8 mouse cellular contexts compared by ENCODE assay signal in the genomic region with DNA sequence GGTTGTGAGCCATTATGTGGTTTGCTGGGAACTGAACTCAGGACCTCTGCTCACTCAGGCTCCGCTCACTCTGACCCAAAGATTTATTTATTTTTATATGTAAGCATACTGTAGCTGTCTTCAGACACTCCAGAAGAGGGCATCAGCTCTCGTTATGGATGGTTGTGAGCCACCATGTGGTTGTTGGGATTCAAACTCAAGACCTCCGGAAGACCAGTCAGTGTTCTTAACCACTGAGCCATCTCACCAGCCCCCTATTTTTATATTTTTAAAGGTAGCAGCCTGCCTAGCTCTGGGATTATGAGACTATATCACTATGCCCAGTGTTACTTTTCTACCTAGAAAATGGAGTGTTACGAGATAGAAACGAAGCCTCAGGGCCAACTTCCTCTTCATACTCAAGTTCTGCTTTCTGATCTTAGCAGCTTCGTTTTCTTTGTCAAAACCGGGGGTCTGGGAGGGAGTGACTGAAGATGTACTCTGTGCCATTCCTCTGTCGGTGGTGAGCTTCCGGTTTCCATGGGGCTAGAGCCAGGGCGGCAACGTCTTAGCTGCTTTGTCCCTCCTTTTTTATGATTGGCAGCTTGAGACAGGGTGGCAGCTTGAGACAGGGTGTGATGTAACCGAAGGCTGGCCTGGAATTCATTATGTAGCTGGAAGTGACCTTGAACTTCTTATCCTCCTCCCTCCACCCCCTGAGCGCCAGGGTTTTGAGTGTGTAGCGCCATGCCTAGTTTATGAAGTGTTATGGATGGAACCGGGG. TPM values are rescaled to one million over a fixed set of nuclear protein-coding genes. Genes with fewer than 3 reads are reported as not detected.
DNase-seq lines count a peak whose midpoint lies in the region; ATAC-seq and TF ChIP-seq lines count a peak whose summit lies in the region.

No protein-coding gene starts in this region.

- peak; percentile 32 for TF ChIP-seq CTCF in layer of hippocampus, adult 2 months (conservative IDR thresholded peaks at IDR 0.05)
- no peak for TF ChIP-seq CTCF in brain, embryonic 14.5 days (IDR thresholded peaks at IDR 0.05; ENCODE audit: borderline replicate concordance, extremely low read depth, insufficient read depth, insufficient read length)
- peak; percentile 22; the same call in 1 of the 2 replicates for TF ChIP-seq CTCF in stomach, postnatal 0 days (IDR thresholded peaks at IDR 0.05; ENCODE audit: low read depth)

- H3K27ac ChIP-seq in layer of hippocampus, adult 2 months: no peak overlapping the region
- peak overlapping the region; percentile 78 for H3K27ac ChIP-seq in lung, embryonic 16.5 days (ENCODE audit: low read length)
- H3K27ac ChIP-seq in stomach, postnatal 0 days (replicated peaks): no peak overlapping the region

- DNase-seq in layer of hippocampus, adult 2 months (ENCODE audit: low spot score in 2 of 2): no peak
- no peak for DNase-seq in layer of hippocampus, postnatal 14 days (ENCODE audit: low spot score in 2 of 2)
- peak; percentile 30 for DNase-seq in brain, embryonic 14.5 days (ENCODE audit: low read depth)
- no peak for DNase-seq in stomach, postnatal 0 days (ENCODE audit: low spot score)
- no peak for DNase-seq in kidney, postnatal 25 days
- no peak for DNase-seq in MN1 (ENCODE audit: low spot score)

- no peak for TF ChIP-seq EP300 in stomach, postnatal 0 days (optimal IDR thresholded peaks at IDR 0.05)

- peaks cover 15% of the 10 kb centered on the region for H3K4me1 ChIP-seq in lung, embryonic 16.5 days (replicated peaks; ENCODE audit: control insufficient read depth, insufficient read depth, low read length)
- H3K4me1 ChIP-seq in stomach, postnatal 0 days (replicated peaks; ENCODE audit: control insufficient read depth, insufficient read depth): no peaks in the 10 kb centered on the region

- no peaks in the 10 kb centered on the region for H3K27me3 ChIP-seq in lung, embryonic 16.5 days (ENCODE audit: control insufficient read depth, insufficient read depth, low read depth, low read length)
- H3K27me3 ChIP-seq in stomach, postnatal 0 days (ENCODE audit: control insufficient read depth, insufficient read depth, low read length): no peaks in the 10 kb centered on the region

- H3K9me3 ChIP-seq in lung, embryonic 16.5 days (ENCODE audit: control insufficient read depth, low read length): no peaks in the 10 kb centered on the region
- no peaks in the 10 kb centered on the region for H3K9me3 ChIP-seq in stomach, postnatal 0 days (ENCODE audit: control insufficient read depth, low read length)

- H3K4me3 ChIP-seq in layer of hippocampus, adult 2 months: no peak overlapping the region
- no peak overlapping the region for H3K4me3 ChIP-seq in lung, embryonic 16.5 days (ENCODE audit: low read length)
- no peak overlapping the region for H3K4me3 ChIP-seq in stomach, postnatal 0 days (ENCODE audit: low read depth, low read length)

- WGBS in lung, embryonic 16.5 days: 44% methylated on average over 15 of the region's 15 CpGs
- 72% methylated on average over 15 of the region's 15 CpGs for WGBS in stomach, postnatal 0 days

- no peak overlapping the region for H3K9ac ChIP-seq in lung, embryonic 16.5 days (ENCODE audit: low read length)
- no peak overlapping the region for H3K9ac ChIP-seq in stomach, postnatal 0 days (ENCODE audit: low read length)

- peak; percentile 90 for ATAC-seq in lung, embryonic 16.5 days (ENCODE audit: low read depth)
- peak; percentile 52; the same call in 1 of the 2 replicates for ATAC-seq in stomach, postnatal 0 days (ENCODE audit: low FRiP score, low TSS enrichment)
- ATAC-seq in frontal cortex, adult (ENCODE audit: low TSS enrichment): no peak

- H3K36me3 ChIP-seq in lung, embryonic 16.5 days (ENCODE audit: control insufficient read depth, insufficient read depth, low read length): no peaks in the 10 kb centered on the region
- H3K36me3 ChIP-seq in stomach, postnatal 0 days (ENCODE audit: control insufficient read depth, insufficient read depth, low read length): no peaks in the 10 kb centered on the region

- TF ChIP-seq POLR2A in brain, embryonic 14.5 days (IDR thresholded peaks at IDR 0.05; ENCODE audit: borderline replicate concordance, extremely low read depth, insufficient read depth, insufficient read length, poor library complexity, severe bottlenecking): no peak

- H3K4me2 ChIP-seq in lung, embryonic 16.5 days (ENCODE audit: low read depth, low read length): no peak overlapping the region
- no peak overlapping the region for H3K4me2 ChIP-seq in stomach, postnatal 0 days (replicated peaks; ENCODE audit: low read depth)

RNA-seq across cellular contexts. Expression of a gene that starts 23.5 kb away (rescaled TPM):
- total RNA-seq in layer of hippocampus, adult 2 months (2021): 100 to 1,000 TPM; 374 to 416 TPM
- total RNA-seq in layer of hippocampus, postnatal 14 days (2021): 100 to 1,000 TPM; 406 to 431 TPM
- 138 and 186 TPM in 2 replicates for polyA plus RNA-seq in brain, embryonic 14.5 days (2012; rRNA removed)
- polyA plus RNA-seq in lung, embryonic 16.5 days (2015; fragmentation: Nextera tagmentation; extraction: Ambion mirVana): 454 and 473 TPM in 2 replicates
- 341 and 344 TPM in 2 replicates for polyA plus RNA-seq in stomach, postnatal 0 days (2015; fragmentation: Nextera tagmentation; extraction: Ambion mirVana)

RNA-seq across cellular contexts. Expression of a gene that starts 38.3 kb away (rescaled TPM):
- 100 to 1,000 TPM; 184 to 196 TPM for total RNA-seq in layer of hippocampus, adult 2 months (2021)
- 100 to 1,000 TPM; 212 to 218 TPM for total RNA-seq in layer of hippocampus, postnatal 14 days (2021)
- 115 and 144 TPM in 2 replicates for polyA plus RNA-seq in brain, embryonic 14.5 days (2012; rRNA removed)
- polyA plus RNA-seq in lung, embryonic 16.5 days (2015; fragmentation: Nextera tagmentation; extraction: Ambion mirVana): 548 and 571 TPM in 2 replicates
- 569 and 588 TPM in 2 replicates for polyA plus RNA-seq in stomach, postnatal 0 days (2015; fragmentation: Nextera tagmentation; extraction: Ambion mirVana)
